Mouse (Mus musculus) heart, embryonic 11.5 days (tissue): Measurements from ENCODE around the gene U90926. TPM values are rescaled to one million over a fixed set of nuclear protein-coding genes. Genes with fewer than 3 reads are reported as not detected.
A peak's percentile ranks its signal among the peaks of the same experiment; 100 is the strongest.

Experiments
- ATAC-seq: fragments of 200-750 bp; cut with Nextera tagmentation; replicated peaks from 2 replicates; pipeline ENCODE4 v1.8.0; 2017; ENCODE audit warnings: moderate library complexity; ENCODE audit not compliant: insufficient number of reproducible peaks, low FRiP score, low TSS enrichment
- H3K27ac ChIP-seq: fragments of 300-500 bp; sonication (generic); 2 replicates; pipeline ENCODE4 v1.5.1; 2014; ENCODE audit warnings: mild to moderate bottlenecking, low read depth, low read length
- H3K27me3 ChIP-seq: fragments of 300-500 bp; sonication (generic); 2 replicates; pipeline ENCODE4 v1.6.1; 2014; ENCODE audit warnings: mild to moderate bottlenecking, low read length, mixed read lengths; ENCODE audit not compliant: control insufficient read depth, insufficient read depth
- H3K36me3 ChIP-seq: fragments of 300-500 bp; sonication (generic); 2 replicates; pipeline ENCODE4 v1.6.1; 2014; ENCODE audit warnings: mild to moderate bottlenecking, low read length, moderate library complexity, mixed read lengths; ENCODE audit not compliant: control insufficient read depth, insufficient read depth
- H3K4me1 ChIP-seq: fragments of 300-500 bp; sonication (generic); 2 replicates; pipeline ENCODE4 v1.6.1; 2014; ENCODE audit warnings: low read length; ENCODE audit not compliant: control insufficient read depth, insufficient read depth
- H3K4me2 ChIP-seq: fragments of 300-500 bp; sonication (generic); 2 replicates; pipeline ENCODE4 v1.6.1; 2014; ENCODE audit warnings: mild to moderate bottlenecking, moderate library complexity
- H3K4me3 ChIP-seq: fragments of 300-500 bp; sonication (generic); 2 replicates; pipeline ENCODE4 v1.5.1; 2014; ENCODE audit warnings: low read depth, low read length
- H3K9ac ChIP-seq: fragments of 300-500 bp; sonication (generic); 2 replicates; pipeline ENCODE4 v1.6.1; 2014; ENCODE audit warnings: mild to moderate bottlenecking, low read depth, low read length, moderate library complexity
- H3K9me3 ChIP-seq: fragments of 300-500 bp; sonication (generic); replicated peaks from 2 replicates; pipeline ENCODE4 v1.6.1; 2016; ENCODE audit warnings: low read length; ENCODE audit not compliant: control insufficient read depth
- WGBS: fragments of 180-500 bp; shearing (Covaris S2); extraction: QIAGEN DNeasy Blood & Tissue Kit; methylation state at CpG from one replicate; pipeline ENCODE4 v1.1.7; 2014; ENCODE audit not compliant: insufficient replicate concordance; 5-methylcytosine and 5-hydroxymethylcytosine counted together
- polyA plus RNA-seq: library from polyadenylated mRNA; unstranded; fragments of >200 nt; fragmentation: Nextera tagmentation; extraction: Ambion mirVana; gene quantifications from 2 replicates; pipeline ENCODE4 v1.2.1, GENCODE M21; 2014

The U90926 gene
- polyA plus RNA-seq, 1 experiment from 2014 or later: not detected

- no peaks in the 10 kb centered on the region for H3K36me3 ChIP-seq
- H3K27ac ChIP-seq: no peak overlapping the region
- H3K4me2 ChIP-seq: no peak overlapping the region
- no peaks in the 10 kb centered on the region for H3K4me1 ChIP-seq
- no peaks in the 10 kb centered on the region for H3K27me3 ChIP-seq
- ATAC-seq: no peak
- H3K9me3 ChIP-seq: no peaks in the 10 kb centered on the region; the same call in 1 of the 2 replicates
- no peak overlapping the region for H3K4me3 ChIP-seq
- H3K9ac ChIP-seq: no peak overlapping the region
- WGBS: 83% methylated on average over 9 of the region's 9 CpGs
These were observed 30.3 kb upstream of the U90926 start for GRCm38 (mm10) chr5:92245483-92245882.

GRCm38 (mm10) chr5:92244900-92245299, 29.7 kb upstream of the U90926 start:
- Histone ChIP-seq H3K4me2 (no peak overlapping the region), H3K9me3 (no peaks in the 10 kb centered on the region; the same call in 1 of the 2 replicates), H3K36me3 (no peaks in the 10 kb centered on the region), H3K27me3 (no peaks in the 10 kb centered on the region), H3K9ac (no peak overlapping the region), H3K4me3 (no peak overlapping the region), H3K4me1 (no peaks in the 10 kb centered on the region), H3K27ac (no peak overlapping the region)
- ATAC-seq: no peak
- 90% methylated on average over 2 of the region's 2 CpGs for WGBS

- Histone ChIP-seq H3K36me3 (no peaks in the 10 kb centered on the region), H3K4me3 (no peak overlapping the region), H3K27me3 (no peaks in the 10 kb centered on the region), H3K27ac (no peak overlapping the region), H3K9me3 (no peaks in the 10 kb centered on the region), H3K4me2 (no peak overlapping the region), H3K9ac (no peak overlapping the region), H3K4me1 (no peaks in the 10 kb centered on the region)
- ATAC-seq: no peak
- 85% methylated on average over 12 of the region's 12 CpGs for WGBS
These were observed 25.6 kb upstream of the U90926 start for GRCm38 (mm10) chr5:92240769-92241168.

GRCm38 (mm10) chr5:92239333-92240232, 24.4 kb upstream of the U90926 start:
- Histone ChIP-seq H3K4me2 (peak overlapping the region; percentile 50), H3K4me3 (no peak overlapping the region), H3K27me3 (no peaks in the 10 kb centered on the region), H3K9ac (no peak overlapping the region), H3K9me3 (no peaks in the 10 kb centered on the region), H3K36me3 (no peaks in the 10 kb centered on the region), H3K27ac (no peak overlapping the region), H3K4me1 (no peaks in the 10 kb centered on the region)
- WGBS: 39% methylated on average over 29 of the region's 29 CpGs
- no peak for ATAC-seq

GRCm38 (mm10) chr5:92234939-92235557, 19.8 kb upstream of the U90926 start:
- no peak for ATAC-seq
- no peaks in the 10 kb centered on the region for H3K27me3 ChIP-seq
- H3K36me3 ChIP-seq: no peaks in the 10 kb centered on the region
- H3K27ac ChIP-seq: no peak overlapping the region
- no peak overlapping the region for H3K9ac ChIP-seq
- H3K9me3 ChIP-seq: no peaks in the 10 kb centered on the region
- no peak overlapping the region for H3K4me2 ChIP-seq
- H3K4me1 ChIP-seq: no peaks in the 10 kb centered on the region
- 42% methylated on average over 5 of the region's 5 CpGs for WGBS
- H3K4me3 ChIP-seq: no peak overlapping the region

GRCm38 (mm10) chr5:92233366-92233765, 18.2 kb upstream of the U90926 start:
- Histone ChIP-seq H3K27me3 (no peaks in the 10 kb centered on the region), H3K36me3 (no peaks in the 10 kb centered on the region), H3K4me3 (no peak overlapping the region), H3K9ac (no peak overlapping the region), H3K4me1 (no peaks in the 10 kb centered on the region), H3K27ac (no peak overlapping the region), H3K4me2 (no peak overlapping the region), H3K9me3 (no peaks in the 10 kb centered on the region)
- ATAC-seq: no peak
- 73% methylated on average over 4 of the region's 4 CpGs for WGBS

- WGBS: 75% methylated on average over 10 of the region's 10 CpGs
- Histone ChIP-seq H3K27ac (no peak overlapping the region), H3K4me2 (no peak overlapping the region), H3K36me3 (no peaks in the 10 kb centered on the region), H3K4me3 (no peak overlapping the region), H3K9me3 (no peaks in the 10 kb centered on the region), H3K9ac (no peak overlapping the region), H3K27me3 (no peaks in the 10 kb centered on the region), H3K4me1 (no peaks in the 10 kb centered on the region)
- ATAC-seq: no peak
These were observed 16.6 kb upstream of the U90926 start for GRCm38 (mm10) chr5:92231836-92232235.

GRCm38 (mm10) chr5:92230306-92230705, 15.1 kb upstream of the U90926 start:
- Histone ChIP-seq H3K9me3 (no peaks in the 10 kb centered on the region), H3K27ac (no peak overlapping the region), H3K4me1 (no peaks in the 10 kb centered on the region), H3K36me3 (no peaks in the 10 kb centered on the region), H3K27me3 (no peaks in the 10 kb centered on the region), H3K9ac (no peak overlapping the region), H3K4me2 (no peak overlapping the region), H3K4me3 (no peak overlapping the region)
- 76% methylated on average over 11 of the region's 11 CpGs for WGBS
- ATAC-seq: no peak
